Mouse (Mus musculus): ENCODE results near the gene Gm9918.
A peak's percentile ranks its signal among the peaks of the same experiment; 100 is the strongest.

Gene Gm9918

GRCm38 (mm10) chr15:102245891-102246741, 24.2 kb upstream of the Gm9918 start:
- peak; percentile 99 for DNase-seq

DNA sequence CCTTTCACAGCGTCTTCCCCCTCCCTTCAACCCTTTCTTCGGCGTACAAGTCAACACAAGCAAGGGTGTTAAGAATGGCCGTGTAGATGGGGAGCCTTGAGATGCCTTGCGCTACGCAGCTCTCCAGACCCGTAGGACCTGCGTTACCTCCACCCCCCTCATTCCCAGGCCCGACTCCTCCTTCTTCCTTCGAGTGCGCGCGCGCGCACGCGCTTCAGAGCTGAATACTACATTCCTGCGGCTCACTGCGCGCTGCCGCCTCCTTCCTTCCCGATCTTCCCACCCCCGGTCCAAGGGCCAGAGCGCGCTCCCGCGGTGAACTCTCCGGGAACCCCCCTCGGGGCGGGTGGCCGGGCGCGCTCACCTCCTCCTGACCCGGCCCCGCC, 23.5 kb upstream of the Gm9918 start:
- DNase-seq, result peak; percentile 100

GRCm38 (mm10) chr15:102247252-102248130, 22.9 kb upstream of the Gm9918 start:
- DNase-seq, result peak; percentile 99

- DNase-seq, result peak; percentile 95
Measured at GRCm38 (mm10) chr15:102248131-102248811, 22.1 kb upstream of the Gm9918 start.

DNA sequence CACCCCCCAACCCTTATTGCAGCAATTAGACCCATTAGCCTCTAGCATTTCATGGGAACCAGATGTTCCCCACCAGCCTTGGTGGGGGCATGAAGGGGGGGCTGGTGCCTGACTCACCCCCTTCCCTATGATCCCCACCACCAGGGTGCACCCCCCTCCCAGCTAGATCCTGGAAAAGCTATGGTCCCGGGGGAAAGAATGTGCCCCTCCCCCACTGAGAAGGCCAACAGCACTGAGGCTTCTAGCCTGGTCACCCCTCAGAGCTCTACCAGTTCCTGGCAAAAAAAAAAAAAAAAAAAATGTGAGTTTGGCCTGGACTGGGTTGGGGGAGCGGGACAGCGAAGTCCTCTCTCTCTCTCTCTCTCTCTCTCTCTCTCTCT, 21.6 kb upstream of the Gm9918 start:
- DNase-seq, result no peak

DNA sequence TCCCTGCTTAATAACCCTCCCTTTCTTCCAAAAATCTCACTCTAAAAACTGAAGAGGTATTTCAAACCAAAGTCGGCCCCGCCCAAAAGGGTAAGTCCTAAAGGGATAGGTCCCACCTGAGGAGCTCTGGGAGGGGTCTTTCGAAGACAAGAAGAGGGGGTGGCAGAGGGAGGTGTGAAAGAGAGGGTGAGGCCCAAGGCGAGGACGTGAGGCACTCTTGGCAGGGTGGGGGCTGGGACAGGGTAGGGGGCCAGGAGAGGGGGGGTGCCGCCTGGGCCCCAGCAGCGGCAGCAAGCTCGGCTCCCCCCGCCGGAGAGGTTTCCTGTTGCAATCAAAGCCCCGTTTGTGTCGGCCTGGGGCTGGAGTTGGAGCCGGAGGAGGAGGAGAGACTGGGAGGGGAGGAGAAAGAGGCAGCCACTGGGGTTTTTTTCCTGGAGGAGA, 21.1 kb upstream of the Gm9918 start:
- peak; percentile 97 for DNase-seq

- no peak for DNase-seq
Measured at GRCm38 (mm10) chr15:102249967-102250366, 20.4 kb upstream of the Gm9918 start.

DNA sequence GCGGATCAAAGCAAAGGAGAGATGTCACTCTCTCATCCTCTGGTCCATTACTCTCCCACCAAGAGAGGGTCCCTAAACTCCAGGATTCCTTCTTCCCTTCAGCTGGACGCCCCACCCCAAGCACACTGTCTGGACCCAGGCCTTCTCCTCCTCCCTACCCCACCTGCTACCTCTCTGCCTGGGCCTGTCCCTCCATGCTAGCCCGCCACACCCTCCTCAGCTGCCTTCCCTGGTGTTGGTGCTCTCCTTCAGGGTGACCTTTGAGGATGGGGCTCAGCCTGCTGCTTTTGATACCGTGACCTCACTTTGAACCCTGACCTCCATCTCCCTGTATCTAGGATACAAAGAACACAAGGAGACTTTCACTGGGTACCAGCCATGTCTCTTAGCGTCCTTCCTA, 19.8 kb upstream of the Gm9918 start:
- DNase-seq, result peak; percentile 89

- DNase-seq, result peak; percentile 94
Measured at GRCm38 (mm10) chr15:102255547-102256255, 14.7 kb upstream of the Gm9918 start.

DNA sequence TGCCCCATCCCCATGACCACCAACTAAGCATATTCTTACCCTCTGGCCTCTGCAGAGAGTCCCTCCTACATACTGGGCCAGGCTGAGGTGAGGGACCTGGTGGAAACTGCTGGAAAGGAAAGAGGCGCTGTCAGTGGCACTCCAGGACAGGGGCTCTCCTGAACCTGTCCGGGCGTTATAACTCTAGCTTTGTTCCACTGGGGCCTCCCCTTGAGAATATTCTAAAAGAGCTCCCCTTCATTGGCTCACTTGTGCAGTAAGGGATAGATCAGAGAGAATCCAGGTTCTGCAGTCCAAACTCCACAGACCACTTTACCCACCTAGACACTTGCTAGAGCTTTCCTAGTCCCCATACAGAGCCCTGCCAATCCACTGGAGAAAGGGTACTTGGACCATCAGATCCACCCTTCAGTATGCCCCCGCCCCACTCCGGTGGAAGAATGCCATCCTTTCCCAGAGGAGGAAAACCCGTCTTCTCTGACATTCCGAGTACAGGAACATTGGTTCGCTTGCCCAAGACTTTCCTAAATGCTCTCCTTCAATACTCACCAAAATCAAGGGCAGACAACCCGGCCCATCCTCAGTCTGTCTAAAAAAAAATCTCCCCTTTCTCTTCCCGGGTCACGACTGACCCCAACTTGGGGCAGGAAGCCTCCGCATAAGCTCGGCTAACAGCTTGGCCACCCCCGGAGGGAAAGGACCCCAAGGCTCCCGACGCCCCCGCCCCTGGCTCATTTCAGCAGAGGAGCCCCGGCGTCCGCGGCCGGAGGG, 13.7 kb upstream of the Gm9918 start:
- DNase-seq, result peak; percentile 92

GRCm38 (mm10) chr15:102257202-102258075, 12.9 kb upstream of the Gm9918 start, which contains the start of gene Rarg:
TSS of gene Rarg (minus strand) at chr15:102257517.
- peak; percentile 98 for DNase-seq

DNA sequence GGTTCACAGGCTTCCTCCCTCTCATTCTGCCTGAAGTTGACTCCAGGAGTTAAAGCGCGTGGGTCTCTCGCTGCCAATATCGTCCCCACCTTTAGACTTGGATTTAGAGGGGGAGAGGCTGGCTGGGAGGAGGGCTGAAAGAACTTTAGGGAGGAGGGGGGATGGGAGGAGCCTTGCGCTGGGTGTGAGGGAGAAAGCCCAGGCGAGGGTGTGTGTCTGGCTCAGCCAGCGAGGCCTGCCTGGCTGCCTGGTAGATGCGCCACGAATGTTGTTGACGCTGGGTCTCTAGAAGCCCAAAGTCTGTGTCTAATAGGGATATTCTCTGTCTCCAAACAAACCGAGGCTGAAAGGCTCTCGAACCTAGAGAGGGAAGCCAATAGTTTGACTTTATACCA, 12.3 kb upstream of the Gm9918 start:
- DNase-seq, result peak; percentile 98

GRCm38 (mm10) chr15:102258581-102259253, 11.6 kb upstream of the Gm9918 start:
- peak; percentile 96 for DNase-seq

GRCm38 (mm10) chr15:102262582-102262981, 7.8 kb upstream of the Gm9918 start:
- DNase-seq, result no peak

GRCm38 (mm10) chr15:102263037-102263436, 7.3 kb upstream of the Gm9918 start:
- DNase-seq, result peak; percentile 92

DNA sequence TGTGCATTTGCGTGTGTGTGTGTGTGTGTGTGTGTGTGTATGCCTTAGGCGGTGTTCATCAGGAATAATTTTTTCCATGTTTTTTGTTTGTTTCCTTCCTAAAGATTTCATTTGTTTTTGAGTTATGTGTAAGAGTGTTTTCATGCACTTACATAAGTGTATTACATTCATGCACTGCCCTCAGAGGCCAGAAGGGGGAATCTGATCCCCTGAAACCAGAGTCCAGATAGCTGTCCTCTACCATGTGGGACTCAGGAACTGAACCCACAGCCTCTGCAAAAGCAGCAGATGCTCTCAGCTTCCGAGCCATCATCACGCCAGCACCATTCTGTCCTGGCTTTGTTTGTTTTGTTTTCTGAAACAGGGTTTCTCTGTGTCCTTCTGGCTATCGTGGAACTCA, 4.8 kb upstream of the Gm9918 start:
- DNase-seq, result no peak

GRCm38 (mm10) chr15:102271441-102271840, 1.1 kb downstream of the Gm9918 start:
- peak; percentile 85 for DNase-seq

DNA sequence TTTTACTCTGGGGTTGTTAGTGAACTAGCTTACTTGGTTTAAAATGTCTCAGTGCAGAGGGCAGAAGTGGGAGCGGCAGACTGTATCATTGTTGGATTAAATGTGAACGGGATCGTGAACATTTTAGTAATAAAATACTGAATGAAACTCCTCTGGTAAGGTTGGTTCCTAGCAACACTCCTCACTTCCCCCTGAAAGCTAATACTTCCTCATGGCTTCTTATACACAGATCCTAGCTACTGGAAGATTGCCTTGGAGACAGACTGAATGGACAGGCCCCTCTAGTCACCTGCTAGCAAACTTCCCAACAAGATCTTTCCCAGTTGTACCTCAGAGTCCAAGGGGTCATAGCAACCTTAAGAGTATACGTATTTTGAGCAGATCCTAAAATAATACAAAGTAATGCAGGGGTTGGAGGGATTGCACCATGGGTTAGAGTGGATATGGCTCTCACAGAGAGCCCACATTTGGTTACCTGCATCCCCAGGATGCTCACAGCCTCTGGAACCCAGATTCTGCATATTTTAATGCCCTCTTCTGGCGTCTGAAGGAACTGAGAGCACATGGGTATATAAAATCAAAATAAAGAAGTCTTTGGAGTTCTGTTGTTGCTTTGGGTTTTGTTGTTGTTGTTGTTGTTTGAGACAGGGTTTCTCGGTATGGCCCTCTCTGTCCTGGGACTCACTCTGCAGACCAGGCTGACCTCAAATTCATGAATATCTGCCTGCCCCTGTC, 3.8 kb downstream of the Gm9918 start:
- DNase-seq, result no peak

DNA sequence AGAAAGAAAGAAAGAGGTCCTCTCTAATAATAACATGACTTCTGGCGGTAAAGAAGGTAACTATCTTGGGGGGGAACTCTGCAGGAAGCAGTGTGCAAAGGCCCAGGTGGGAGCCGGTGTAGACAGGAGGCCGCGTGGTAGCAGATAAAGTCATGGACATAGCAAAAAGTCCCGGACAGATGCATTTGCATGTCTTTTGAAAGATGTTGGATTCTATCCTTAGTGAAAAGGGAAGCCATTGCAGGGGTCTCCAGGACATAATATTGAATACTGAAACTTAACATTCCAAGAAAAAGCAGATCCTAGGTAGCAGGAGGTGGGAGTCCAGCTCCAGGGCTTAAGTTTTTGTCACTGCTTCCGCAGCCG, 8.3 kb downstream of the Gm9918 start:
- DNase-seq, result no peak

Data from heart, adult 11 months (tissue).